Mouse (Mus musculus): Measurements from ENCODE around the gene Dlg2. TPM values are rescaled to one million over a fixed set of nuclear protein-coding genes. Genes with fewer than 3 reads are reported as not detected.

The Dlg2 gene
- total RNA-seq, 2 experiments from 2014 or later = not detected

DNA sequence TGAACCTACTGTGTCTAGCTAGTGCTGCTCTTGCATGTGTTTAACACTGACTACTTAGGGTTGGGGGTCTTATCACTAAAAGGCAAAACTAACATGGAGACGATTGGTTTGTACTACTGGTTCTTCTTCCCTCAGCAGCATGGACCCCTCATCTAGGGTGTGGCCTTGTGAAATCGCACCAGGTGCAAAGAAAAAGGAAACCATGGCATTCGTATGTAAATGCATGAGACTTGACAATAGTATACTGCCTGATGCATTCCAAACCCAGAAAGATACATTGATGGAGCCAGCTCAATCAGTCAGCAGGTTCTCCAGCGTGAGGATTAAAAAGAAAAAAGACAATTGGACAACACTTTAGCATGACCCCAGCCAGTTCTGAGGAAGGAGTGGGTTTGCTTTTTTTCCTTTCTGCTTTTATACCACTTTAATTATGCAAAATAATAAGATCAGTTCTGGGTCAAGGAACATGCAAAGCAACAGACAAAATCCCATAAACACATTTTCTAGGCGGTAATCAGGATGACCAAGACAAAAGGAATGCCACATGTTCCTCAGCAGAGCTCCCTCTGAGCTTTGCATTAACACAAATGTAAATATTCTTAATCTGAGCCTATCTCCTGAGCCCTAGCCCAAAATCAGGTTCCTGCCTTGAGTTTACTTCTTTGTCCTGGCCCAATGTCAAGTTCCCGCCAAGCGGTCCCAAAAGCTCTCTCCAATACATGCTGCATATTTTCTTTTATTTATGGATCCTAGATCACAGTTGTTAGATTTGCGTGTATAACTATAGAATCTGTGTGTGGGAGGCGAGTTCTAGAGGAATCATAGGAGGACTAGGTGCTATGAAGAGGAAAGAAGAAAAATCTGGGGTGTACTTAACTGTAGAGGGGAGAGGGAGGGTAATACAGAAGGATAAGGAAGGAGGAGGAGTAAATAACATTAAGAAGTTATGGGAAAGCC, 595.6 kb downstream of the Dlg2 start:
- no peak for ATAC-seq (replicated peaks; ENCODE audit: low FRiP score, poor library complexity, severe bottlenecking)

DNA sequence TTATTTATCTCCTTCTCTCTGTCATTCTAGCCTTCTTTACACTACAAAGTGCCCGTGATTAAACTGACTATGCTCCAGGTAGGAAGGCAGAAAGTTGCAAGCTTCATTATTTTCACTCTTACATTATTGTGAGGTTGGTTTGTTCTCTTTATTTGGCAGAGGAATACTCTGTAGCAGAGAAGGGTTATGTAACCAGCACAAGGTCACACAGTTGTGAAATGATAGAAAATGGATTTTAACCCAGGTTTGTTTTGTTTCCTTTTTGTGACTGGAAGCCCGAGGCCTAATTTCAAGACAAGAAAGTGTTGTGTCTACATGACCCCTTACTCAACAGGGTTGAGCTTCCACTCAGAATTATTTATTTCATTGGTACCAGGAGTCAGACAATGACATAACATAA, 609.6 kb downstream of the Dlg2 start:
- ATAC-seq (replicated peaks; ENCODE audit: low FRiP score, poor library complexity, severe bottlenecking) = no peak

DNA sequence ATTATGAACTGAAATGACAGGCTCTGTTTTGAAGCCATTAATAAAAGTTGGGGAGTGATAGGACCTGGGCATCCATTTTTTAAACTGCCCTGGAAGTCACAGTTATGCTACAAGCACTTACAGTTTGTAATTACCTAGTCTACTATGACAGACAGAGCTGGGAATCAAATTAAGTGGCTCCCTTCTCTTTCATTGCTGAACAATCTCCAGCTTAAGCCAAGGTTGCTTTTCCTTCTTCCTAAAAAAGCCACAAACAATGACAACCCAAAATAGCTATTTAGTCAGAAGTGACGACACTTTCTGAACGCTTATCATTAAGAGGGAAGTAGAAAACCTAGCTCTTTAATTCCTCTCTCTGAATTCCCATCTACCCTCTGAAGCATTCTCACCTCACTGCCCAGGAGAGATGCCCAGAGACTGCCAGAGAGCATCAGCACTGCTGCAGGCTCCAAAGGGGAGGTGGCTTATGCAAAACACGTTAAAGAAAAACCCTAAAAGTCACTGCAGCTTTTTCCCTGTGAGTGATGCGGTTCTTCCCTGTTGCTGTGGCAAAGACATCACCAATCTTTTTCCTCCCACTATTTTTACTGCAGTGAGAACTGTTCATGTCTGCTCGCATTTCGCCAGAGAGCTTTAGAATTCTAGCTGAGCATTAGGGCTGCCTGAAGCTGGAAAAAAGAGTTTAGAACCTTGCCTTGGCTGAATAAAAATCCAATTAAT, 612.9 kb downstream of the Dlg2 start:
- ATAC-seq (replicated peaks; ENCODE audit: low FRiP score, poor library complexity, severe bottlenecking) = no peak

DNA sequence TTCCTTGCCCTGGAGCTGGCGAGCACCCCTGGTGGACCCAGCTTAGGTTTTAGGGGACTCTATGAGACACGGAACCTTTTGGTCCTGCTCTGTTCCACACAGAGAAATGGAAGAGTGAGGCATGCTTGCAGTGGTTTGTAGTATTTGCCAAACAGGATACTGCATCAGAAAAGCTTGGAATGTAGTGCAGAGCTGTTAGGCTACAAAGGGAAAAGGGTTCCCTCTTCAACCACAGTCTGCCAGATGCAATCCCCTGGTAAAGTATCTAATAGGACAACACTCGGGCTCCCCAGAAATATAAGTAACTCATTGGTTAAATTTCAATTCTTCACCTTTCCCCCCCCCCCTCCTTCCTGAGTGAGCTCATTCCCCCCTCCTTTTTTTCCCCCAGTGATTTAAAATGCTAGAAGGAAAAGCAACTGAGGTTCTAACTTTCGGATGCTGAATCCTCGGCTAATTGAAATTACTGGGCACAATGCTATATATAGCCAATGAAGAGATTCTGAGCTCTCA, 613.9 kb downstream of the Dlg2 start:
- no peak for ATAC-seq (replicated peaks; ENCODE audit: low FRiP score, poor library complexity, severe bottlenecking)

DNA sequence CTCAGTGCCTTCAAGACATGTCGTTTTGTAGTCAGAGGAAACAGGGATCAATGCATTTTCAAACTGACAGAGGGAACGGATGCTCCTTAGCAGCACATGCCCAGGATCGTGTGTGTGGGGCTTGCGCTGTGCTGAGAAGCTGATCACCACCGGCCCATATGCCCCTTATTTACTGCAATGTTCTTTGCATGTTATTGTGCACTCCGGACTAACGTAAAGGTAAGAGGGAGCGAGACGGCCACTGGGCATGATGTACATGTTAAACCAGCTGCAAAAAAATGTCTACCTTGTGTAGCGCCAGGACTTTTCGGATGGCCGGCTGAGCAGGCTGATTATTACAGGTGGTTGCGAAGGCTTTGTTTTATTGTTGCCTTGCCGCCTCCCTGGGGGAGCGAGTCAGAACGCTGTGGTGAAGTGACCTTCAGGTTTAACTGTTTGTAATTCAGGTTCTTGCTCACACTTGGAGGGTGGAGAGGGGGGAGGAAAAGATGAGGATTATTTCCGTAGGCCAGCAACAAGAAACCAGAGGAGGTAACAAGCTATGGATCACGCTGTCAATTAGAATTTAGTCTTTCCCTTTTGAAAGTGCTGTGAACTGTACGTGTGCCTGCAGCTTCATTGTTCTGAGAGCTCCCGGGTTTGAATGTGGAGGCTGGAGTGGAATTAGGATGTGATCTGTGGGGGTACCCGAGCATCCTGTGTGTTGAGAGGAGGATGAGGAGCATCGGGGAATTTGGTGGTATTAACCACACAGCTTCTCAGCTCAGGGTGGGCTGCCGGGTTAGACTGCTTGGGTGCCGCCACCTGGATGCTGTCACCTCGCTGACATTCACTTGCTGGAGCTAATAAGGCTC, 614.6 kb downstream of the Dlg2 start:
- no peak for ATAC-seq (replicated peaks; ENCODE audit: low FRiP score, poor library complexity, severe bottlenecking)

DNA sequence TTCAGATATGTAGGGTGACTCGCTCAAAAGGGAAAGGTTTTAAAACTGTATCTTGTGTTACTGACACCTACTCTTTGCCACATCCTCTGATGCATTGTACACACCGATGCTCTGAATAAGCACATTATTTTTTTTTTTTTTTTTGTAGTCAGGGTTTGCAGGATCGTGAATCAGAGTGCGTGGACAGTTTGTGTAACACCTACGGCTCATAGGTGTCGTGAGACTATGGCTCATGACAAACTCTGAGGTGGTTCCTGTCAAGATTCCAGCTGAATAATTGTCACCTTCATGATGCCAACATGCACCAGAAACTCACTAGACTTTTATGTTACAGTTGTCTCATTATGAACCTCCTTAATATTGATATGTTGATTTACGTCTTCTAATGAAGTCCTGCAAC, 620.0 kb downstream of the Dlg2 start:
- no peak for ATAC-seq (replicated peaks; ENCODE audit: low FRiP score, poor library complexity, severe bottlenecking)

DNA sequence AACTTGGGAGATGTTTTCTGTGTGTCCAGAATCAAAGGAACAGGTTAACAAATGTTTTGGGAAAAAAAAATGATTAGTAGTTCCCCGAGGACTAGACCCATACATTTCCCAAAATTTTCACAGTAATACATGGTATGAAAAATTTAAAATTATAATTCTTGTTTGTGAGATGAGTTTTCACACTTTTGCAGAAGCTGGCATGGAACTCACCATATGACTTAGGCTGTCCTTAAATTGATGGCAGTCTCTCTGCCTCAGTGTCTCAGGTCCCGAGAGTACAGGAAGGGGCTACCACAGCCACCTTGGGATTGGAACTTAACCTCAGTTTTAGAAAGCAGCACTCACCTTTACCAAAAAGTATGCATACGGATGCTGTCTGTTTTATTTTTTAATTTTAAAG, 622.0 kb downstream of the Dlg2 start:
- no peak for ATAC-seq (replicated peaks; ENCODE audit: low FRiP score, poor library complexity, severe bottlenecking)

DNA sequence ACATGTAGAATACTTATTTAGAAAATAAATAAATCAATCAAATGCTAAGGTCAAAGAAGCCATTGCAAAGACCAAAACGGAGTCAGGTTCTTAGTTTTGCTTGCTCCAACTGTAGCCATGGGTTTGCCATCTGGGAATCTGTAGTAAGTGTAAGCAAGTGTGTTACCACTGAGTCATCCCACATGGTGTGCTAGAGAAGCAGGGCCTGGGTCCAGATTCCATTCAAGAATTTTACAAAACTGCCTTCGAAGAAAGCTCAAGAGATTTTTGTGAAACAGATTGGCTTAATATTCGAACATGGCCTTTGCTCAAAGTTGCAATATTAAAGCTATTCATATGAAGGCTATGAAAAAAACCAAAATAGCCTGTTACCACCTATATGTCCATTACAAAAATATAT, 633.1 kb downstream of the Dlg2 start:
- no peak for ATAC-seq (replicated peaks; ENCODE audit: low FRiP score, poor library complexity, severe bottlenecking)

DNA sequence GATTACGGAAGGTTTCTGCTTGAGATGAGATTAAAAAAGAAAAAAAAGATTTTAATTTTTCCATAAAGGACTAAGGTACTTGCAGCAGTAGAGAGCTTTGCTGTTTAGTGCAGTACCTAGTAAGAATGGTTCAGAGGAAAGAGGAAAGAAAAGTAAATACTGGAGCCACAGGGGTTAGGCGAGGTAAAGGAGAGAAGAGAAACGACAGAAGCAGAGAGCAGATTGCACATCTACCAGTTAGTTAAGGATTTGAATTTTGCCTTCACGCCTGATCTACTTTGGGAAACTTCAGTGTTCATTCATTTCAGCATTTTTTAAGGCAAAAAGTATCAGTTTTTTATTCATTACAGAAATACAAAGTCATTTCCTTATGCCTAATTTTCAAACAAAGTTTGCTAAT, 655.7 kb downstream of the Dlg2 start:
- no peak for ATAC-seq (replicated peaks; ENCODE audit: low FRiP score, poor library complexity, severe bottlenecking)

DNA sequence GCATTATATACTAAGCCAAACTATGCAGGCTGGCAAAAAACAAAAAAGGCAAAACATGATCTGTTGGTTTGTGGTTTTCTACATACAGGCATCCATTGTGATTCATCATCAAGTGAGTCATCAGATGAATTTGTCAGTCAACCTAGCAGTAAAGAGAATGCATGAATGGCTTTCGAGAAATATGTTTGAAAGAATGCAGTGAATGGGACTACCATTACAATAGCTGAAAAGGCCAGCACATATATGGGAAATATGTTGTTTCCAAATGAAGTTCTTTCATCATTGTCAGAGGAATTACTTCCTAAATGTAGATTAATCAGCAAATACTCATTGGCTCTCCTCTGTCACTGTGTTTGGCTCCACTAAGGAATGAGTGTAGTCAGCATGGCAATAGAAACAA, 677.6 kb downstream of the Dlg2 start:
- no peak for ATAC-seq (replicated peaks; ENCODE audit: low FRiP score, poor library complexity, severe bottlenecking)

DNA sequence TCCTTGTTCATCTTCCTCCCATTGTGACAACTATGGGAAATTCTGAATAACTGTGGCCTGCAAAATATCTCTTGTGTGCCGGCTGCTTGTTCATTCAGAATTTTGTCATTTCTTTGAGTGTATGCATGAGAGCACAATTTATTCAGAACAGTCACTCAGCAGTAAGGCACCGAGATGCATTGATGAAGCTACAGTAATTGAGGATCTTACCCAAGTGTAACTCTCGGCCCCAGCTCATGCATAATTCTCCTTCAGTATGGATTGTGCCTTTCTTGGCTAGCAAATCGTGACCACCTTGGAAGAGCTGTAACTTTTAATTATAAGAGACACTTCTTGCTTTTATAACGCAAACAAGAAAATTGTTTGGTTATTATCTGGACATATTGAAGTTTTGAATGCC, 682.7 kb downstream of the Dlg2 start:
- no peak for ATAC-seq (replicated peaks; ENCODE audit: low FRiP score, poor library complexity, severe bottlenecking)

DNA sequence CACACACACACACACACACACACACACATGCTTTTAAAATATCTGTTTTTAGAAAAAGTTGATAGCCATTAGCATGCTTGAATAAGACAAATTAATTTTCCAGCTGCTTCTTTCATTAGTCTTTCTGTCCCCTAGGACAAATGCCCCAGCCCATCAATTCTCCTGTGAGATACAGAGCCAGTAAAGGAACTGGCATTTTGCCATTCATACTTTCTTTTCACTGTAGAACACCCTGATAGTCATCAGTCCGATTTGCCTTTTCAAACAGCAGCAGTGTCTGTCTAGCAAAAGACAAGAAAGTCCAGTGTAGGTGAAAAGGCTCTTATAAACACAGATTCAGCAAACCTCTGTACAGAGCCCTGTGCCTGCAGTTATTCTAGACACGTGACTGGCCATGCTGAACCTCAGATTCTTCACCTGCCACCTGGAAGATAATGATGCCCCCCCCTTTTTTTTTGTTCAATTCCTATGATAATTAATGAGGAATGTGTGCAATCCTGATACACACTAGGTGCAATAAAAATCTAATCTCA, 685.2 kb downstream of the Dlg2 start:
- no peak for ATAC-seq (replicated peaks; ENCODE audit: low FRiP score, poor library complexity, severe bottlenecking)

DNA sequence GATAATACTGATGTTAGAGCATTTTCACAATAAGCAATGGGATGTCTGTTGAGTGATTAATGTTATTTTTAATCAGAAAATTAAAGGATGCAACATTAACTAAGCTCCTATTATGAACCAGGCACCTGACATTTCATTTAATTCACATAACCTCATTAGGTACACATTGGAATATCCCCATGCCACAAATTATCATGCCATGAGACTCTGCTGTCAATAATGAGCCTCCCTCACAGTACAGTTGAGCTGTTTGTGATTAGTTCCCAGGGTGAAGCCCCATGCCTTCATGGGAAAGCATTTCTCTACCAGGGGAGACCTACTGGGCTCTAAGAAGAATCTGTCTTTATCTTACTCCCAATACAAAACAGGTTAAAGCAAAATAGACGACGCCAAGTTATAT, 697.1 kb downstream of the Dlg2 start:
- ATAC-seq (replicated peaks; ENCODE audit: low FRiP score, poor library complexity, severe bottlenecking) = no peak

DNA sequence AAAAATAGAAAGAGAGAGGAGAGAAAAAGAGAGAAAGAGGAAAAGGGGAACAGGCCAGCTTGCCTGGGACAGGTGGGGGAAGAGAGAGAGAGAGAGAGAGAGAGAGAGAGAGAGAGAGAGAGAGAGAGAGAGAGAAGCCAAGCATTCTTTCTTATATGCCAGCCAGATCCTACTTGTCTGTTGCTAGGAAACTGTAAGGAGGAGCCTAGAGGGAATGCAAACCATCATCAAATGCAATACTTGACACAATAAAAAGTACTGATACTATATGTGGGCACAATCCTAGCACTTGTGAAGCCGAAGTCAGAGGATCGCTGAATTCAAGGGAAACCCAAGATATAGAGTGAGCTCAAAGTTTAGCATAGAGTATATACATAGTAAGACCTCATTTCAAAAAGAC, 711.7 kb downstream of the Dlg2 start:
- ATAC-seq (replicated peaks; ENCODE audit: low FRiP score, poor library complexity, severe bottlenecking) = no peak

DNA sequence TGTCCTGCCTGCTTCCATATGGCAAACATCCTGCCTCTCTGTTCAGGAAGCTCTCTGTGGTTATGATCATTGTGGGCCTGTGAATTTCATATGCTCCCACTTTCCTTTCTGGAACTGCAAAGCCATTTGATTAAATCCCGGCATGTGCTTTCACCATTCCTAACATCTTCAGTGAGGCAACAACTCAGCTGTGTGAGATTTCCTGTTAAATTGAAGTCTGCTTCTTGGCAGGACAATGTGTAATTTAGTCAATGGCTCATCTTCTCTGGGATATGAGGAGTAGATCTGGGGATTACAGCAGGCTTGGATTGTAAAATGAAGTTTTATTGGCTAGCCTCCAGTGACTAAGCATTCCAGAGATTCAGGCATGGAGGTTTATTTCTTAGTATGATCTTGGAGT, 722.9 kb downstream of the Dlg2 start:
- no peak for ATAC-seq (replicated peaks; ENCODE audit: low FRiP score, poor library complexity, severe bottlenecking)

DNA sequence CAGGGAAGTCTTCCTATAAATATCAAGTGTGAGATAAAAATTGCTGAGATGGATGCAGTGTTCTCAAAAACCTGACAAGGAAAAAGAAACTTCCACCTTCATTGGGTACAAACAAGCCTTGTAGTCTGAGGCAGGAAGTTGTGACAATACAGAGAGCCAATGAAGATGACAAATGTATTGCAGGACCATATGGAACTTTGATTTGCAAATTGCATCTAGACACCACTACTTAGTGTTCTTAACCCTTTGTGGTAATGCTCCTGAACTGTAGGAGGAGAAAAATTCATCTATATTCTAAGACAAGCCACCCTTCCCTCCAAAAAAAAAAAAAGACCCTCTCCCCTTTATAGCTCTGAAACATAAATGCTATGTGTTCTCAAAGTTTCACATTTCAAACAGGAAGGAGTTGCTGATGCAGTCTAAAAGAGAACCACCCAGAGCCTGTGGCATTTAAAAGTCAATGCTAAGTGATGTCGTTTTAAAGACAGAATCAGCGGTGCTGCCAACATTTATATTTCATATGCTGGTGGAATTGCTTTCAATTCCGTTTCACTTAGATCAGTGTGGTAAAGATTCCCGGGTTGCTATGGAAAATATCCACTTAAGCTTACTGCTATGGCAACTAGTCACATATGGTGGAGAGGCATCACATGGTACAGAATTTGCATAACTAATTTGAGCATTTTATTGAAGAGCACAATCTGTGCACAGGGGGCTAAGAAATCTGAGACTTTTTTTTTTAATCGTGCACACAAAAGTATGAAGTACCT, 731.8 kb downstream of the Dlg2 start:
- no peak for ATAC-seq (replicated peaks; ENCODE audit: low FRiP score, poor library complexity, severe bottlenecking)

DNA sequence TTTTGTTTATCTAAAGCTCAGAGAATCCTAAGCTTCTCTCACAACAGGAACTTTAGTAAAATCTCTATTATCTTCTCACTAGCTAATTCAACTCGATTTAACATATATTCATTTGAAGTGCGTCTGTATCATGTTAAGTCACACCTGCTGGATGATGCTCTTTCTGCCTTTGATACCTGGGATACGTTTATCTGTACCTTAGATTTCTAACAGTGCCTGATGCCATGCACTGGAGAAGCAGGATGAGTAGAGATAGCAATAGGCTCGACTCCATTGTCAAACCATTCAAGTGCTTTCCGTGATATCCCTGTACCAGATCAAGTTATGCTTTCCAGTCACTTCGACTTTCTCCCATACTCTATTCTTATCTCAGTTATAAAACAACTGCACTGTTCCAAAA, 732.5 kb downstream of the Dlg2 start:
- no peak for ATAC-seq (replicated peaks; ENCODE audit: low FRiP score, poor library complexity, severe bottlenecking)

DNA sequence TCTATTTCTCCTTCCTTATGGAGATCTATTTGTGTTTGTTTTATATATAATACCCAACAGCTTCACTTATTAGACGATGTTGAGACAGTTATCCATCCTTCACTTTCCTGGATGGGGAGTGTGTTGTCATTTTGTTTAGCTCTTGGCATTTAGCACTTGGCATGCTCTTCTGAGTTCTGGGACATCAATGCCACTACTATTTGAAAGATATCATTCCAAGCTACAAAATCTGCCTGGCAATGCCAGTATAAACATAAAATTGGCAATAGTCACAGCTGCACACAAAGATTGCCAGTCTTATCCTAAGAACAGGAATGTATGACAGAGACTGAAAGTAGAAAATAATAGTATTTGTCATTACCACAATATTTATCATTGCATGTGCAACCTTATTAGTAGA, 735.8 kb downstream of the Dlg2 start:
- no peak for ATAC-seq (replicated peaks; ENCODE audit: low FRiP score, poor library complexity, severe bottlenecking)

DNA sequence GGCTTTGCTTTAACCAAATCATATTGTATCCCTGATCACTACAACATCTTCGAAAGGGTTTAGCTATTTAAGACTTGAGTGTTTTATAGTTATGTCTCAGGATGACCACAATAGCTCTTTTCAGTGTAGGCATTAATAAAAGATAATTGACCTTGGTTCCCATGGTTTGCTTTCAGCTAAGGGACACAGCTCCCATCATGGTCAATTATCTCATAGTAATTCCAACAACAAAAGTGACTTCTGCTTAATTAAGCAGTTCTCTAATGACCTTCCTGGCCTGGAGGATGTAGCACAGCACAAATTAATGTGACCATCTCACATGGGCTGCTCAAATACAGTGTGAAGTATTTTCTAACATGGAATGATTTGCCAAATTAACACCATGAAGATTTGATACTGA, 738.4 kb downstream of the Dlg2 start:
- no peak for ATAC-seq (replicated peaks; ENCODE audit: low FRiP score, poor library complexity, severe bottlenecking)

Data from erythroid progenitor cell, adult 5-6 weeks (primary cell).